Mouse (Mus musculus) adrenal gland, adult 2 months (tissue): ENCODE measurements around the gene Rasl10b. TPM values are rescaled to one million over a fixed set of nuclear protein-coding genes. Genes with fewer than 3 reads are reported as not detected.

ENCODE experiments used
- DNase-seq: peaks from one replicate; pipeline ENCODE4 v3.0.0; 2021
- polyA plus RNA-seq: library from polyadenylated mRNA; depleted of rRNA; stranded (reverse); fragments of >200 nt; gene quantifications from 2 replicates; pipeline ENCODE4 v1.2.3, GENCODE M21; 2012; rRNA removed
- total RNA-seq, 2 experiments: library from RNA; stranded (reverse); gene quantifications; 2 replicates each; pipeline ENCODE4 v1.2.3; 2021

The Rasl10b gene
- total and polyA plus RNA-seq, 3 experiments: 8.6 to 20.1 (median 14.3) TPM

GRCm38 (mm10) chr11:83465976-83466375 lies 57.0 kb downstream of the Rasl10b start:
- DNase-seq: peak; percentile 84

- peak; percentile 70 for DNase-seq
Observed at GRCm38 (mm10) chr11:83467120-83467652, 58.2 kb downstream of the Rasl10b start.

DNA sequence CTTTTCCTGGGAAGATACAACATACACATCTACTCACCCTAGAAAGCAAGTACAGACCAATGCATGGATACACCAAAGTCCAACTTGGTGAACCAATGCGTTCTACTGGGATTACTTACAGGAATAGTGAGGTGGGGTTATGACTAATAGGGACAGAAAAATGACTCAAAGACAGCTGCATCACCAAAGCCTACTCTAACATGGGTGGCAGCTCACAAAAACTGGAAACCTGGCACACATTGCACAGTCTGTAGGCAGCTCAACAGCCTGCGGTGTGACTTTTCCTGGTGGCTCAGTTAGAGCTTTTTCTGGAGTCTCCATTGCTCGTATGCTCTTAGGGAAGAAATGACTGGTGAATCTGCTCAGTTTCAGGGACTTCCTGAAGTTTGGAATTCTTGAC lies 59.8 kb downstream of the Rasl10b start:
- no peak for DNase-seq

Other genes with a start within 250 kb of the Rasl10b start
- gene Slfn4, start 234.0 kb upstream of the Rasl10b start, total RNA-seq: under 1 TPM; 0.17 to 0.23 TPM
- 0.06 TPM in 1 of 2 replicates, not detected in the other for gene Slfn4, start 234.0 kb upstream of the Rasl10b start, polyA plus RNA-seq
- 1 to 10 TPM; 2.7 to 2.8 TPM for gene Slfn3, start 217.8 kb upstream of the Rasl10b start, total RNA-seq
- 0.03 and 0.21 TPM in 2 replicates for gene Slfn3, start 217.8 kb upstream of the Rasl10b start, polyA plus RNA-seq
- gene Slfn14, start 122.4 kb upstream of the Rasl10b start, total RNA-seq: not detected
- gene Slfn14, start 122.4 kb upstream of the Rasl10b start, polyA plus RNA-seq: not detected in 2 replicates
- 100 to 1,000 TPM; 101 to 104 TPM for gene Ap2b1, start 110.1 kb upstream of the Rasl10b start, total RNA-seq
- gene Ap2b1, start 110.1 kb upstream of the Rasl10b start, polyA plus RNA-seq: 17.7 and 24.0 TPM in 2 replicates
- gene Pex12, start 106.6 kb upstream of the Rasl10b start, total RNA-seq: 10 to 100 TPM; 18.4 to 21.4 TPM
- 12.3 and 12.5 TPM in 2 replicates for gene Pex12, start 106.6 kb upstream of the Rasl10b start, polyA plus RNA-seq
- not detected for gene Gas2l2, start 20.3 kb downstream of the Rasl10b start, total RNA-seq
- not detected in 2 replicates for gene Gas2l2, start 20.3 kb downstream of the Rasl10b start, polyA plus RNA-seq
- under 1 TPM in 1 of 2 experiments, not detected in 1; 0.61 TPM for gene 1700020L24Rik, start 28.5 kb downstream of the Rasl10b start, total RNA-seq
- gene 1700020L24Rik, start 28.5 kb downstream of the Rasl10b start, polyA plus RNA-seq: 0.79 and 1.3 TPM in 2 replicates
- 10 to 100 TPM in 1 of 2 experiments, 1 to 10 TPM in 1; 8.7 to 22.6 TPM for gene Mmp28, start 53.9 kb downstream of the Rasl10b start, total RNA-seq
- 24.2 and 27.2 TPM in 2 replicates for gene Mmp28, start 53.9 kb downstream of the Rasl10b start, polyA plus RNA-seq
- 10 to 100 TPM; 56.8 to 77.7 TPM for gene Taf15, start 63.9 kb downstream of the Rasl10b start, total RNA-seq
- gene Taf15, start 63.9 kb downstream of the Rasl10b start, polyA plus RNA-seq: 2.5 and 3.4 TPM in 2 replicates
- not detected for gene Heatr9, start 113.0 kb downstream of the Rasl10b start, total RNA-seq
- gene Heatr9, start 113.0 kb downstream of the Rasl10b start, polyA plus RNA-seq: not detected in 2 replicates
- 1 to 10 TPM; 1.8 to 2.0 TPM for gene Ccl5, start 121.4 kb downstream of the Rasl10b start, total RNA-seq
- gene Ccl5, start 121.4 kb downstream of the Rasl10b start, polyA plus RNA-seq: 20.3 and 21.6 TPM in 2 replicates
- 10 to 100 TPM in 1 of 2 experiments, 1 to 10 TPM in 1; 5.2 to 12.1 TPM for gene Ccl9, start 169.5 kb downstream of the Rasl10b start, total RNA-seq
- gene Ccl9, start 169.5 kb downstream of the Rasl10b start, polyA plus RNA-seq: 0.42 and 0.53 TPM in 2 replicates
- 10 to 100 TPM; 13.1 to 33.7 TPM for gene Ccl6, start 183.9 kb downstream of the Rasl10b start, total RNA-seq
- gene Ccl6, start 183.9 kb downstream of the Rasl10b start, polyA plus RNA-seq: 3.4 and 3.7 TPM in 2 replicates
- gene Rpl9-ps1, start 236.5 kb downstream of the Rasl10b start, total RNA-seq: not detected
- gene Rpl9-ps1, start 236.5 kb downstream of the Rasl10b start, polyA plus RNA-seq: not detected in 2 replicates
- gene Ccl3, start 240.2 kb downstream of the Rasl10b start, total RNA-seq: under 1 TPM in 1 of 2 experiments, not detected in 1; 0.66 TPM
- 2.3 TPM in 2 replicates for gene Ccl3, start 240.2 kb downstream of the Rasl10b start, polyA plus RNA-seq